Mouse (Mus musculus) granulocyte monocyte progenitor cell, adult 5-6 weeks (primary cell): ENCODE data around the gene Scn1b. TPM values are rescaled to one million over a fixed set of nuclear protein-coding genes. Genes with fewer than 3 reads are reported as not detected.

Experiments used
- ATAC-seq: replicated peaks from 2 replicates; pipeline ENCODE4 v1.8.0; 2016; ENCODE audit warnings: mild to moderate bottlenecking, moderate TSS enrichment, inconsistent platforms; ENCODE audit not compliant: poor library complexity, severe bottlenecking
- total RNA-seq, 2 experiments: library from RNA; stranded (forward) in 1 of 2; stranded (reverse) in 1 of 2; fragments of 200-712, 200-1000 nt in 1 of 2; fragments of >200 nt in 1 of 2; fragmentation: Nextera tagmentation in 1 of 2; gene quantifications; 2 replicates each; pipeline ENCODE4 v1.2.3; 2014 to 2017

Scn1b gene
- total RNA-seq, 2 experiments from 2014 or later: not detected

DNA sequence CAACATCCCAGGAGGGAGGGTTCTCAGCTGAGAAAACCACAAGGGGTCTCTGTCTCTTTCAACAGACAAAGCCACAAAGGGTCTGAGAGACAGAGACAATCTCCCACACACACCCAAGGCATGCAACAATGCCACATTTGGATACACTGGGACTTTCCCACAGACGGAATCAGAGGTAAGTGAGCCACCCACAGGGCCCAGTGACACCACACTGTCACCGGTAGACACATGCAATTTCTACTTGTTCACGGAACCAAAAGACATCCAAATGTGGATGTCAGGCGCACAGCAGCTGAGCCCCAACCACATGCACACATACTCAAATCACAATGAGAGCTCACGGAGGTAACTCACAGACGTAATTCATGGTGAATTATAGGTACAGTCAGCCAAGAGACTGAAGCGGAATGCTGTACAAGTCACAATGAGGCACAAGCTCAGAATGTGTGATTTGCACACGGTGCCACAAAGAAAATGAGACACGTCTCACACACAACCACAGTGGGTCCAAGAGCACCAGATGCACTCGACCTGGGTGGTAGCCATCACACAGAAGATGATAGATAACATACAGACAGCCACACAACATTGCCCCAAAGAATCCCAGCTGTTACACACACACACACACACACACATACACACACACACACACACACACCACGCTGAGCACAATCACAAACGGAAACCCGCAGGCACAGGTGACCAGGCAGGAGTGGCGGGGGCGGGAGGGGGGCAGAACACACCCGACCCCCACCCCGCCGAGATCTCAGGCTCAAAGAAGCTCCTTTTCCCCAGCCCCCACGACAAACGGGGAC is 23.2 kb upstream of the Scn1b start:
- peak; percentile 15 for ATAC-seq

DNA sequence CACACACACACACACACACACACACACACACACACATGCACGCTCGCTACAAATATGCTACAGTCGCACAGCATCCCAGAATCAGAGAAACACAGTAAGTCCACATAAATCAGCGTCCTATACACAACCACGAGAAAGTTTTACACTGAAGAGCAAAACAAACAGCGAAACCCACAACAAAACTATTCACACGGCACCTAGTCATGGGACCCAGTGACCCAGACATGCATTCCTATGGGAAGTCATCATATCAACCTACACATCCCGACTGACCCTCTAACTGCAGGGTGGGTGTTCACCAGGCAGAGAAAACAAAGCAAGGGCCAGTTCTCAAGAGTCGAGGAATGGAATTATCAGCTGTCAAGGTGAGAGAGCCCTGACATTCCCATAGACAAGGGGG is 22.5 kb upstream of the Scn1b start:
- no peak for ATAC-seq

DNA sequence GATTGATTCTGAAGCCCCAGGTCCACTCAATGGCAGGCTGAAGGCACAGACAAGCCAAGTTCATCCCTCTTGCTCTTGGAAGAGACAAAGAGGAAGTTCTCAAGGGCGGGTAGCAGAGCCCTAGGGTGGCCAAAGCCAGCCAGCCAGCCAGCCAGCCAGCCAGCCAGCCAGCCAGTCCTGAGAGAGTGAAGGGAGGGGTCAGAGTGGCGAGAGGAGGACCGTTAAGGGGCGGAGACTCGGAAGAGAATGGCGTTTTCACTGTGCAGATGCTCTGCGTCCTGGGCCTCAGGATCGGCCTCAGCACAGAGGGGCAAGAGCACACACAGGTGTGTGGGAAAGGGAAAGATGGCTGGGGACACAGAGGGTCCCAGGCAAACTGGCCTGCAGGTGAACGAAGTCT is 22.0 kb upstream of the Scn1b start:
- ATAC-seq: peak; percentile 67

DNA sequence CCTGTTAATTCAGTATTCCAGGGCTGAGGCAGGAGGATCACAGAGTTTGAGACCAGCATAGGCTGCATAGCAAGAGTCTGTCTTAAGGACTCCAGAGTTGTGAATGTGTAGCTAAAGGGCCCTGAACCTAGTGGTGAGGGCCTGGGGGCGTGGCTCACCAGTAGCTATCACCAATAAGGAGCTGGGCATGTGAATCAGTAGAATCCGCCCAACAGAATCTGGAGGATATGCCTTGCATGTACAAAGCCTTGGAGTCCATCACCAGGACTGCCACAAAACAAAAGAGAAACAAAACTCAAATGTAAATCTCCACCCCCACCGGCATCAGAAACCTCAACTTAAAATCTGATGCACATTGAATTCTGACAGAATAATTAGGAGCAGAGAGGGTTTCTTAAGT is 21.3 kb upstream of the Scn1b start:
- no peak for ATAC-seq

DNA sequence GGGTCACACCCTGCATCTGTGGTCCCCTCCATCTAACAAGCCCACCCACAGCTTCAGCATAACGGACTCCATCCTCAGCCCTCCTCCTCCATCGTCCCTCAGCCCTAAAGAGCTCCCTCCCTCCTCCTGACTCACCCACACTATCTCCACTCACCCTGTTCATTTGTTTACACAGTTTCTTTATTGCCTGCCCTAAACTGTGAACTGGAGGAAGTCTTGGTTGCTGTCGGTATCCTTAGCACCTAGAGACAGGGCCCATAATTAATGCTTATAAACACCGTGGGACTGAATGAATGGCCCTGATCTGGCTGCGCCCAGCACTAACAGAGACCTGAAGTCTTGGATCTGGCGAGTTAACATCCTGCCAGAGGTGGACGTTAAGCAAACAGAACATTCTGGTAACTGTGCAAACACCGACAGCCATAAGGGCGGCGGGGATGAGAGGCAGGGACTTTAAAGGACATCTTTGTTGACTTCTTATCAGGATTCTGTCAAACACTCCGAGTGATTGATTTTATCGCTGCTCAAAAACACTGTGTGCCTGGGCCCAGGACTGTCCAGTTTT is 18.9 kb upstream of the Scn1b start:
- ATAC-seq: no peak

DNA sequence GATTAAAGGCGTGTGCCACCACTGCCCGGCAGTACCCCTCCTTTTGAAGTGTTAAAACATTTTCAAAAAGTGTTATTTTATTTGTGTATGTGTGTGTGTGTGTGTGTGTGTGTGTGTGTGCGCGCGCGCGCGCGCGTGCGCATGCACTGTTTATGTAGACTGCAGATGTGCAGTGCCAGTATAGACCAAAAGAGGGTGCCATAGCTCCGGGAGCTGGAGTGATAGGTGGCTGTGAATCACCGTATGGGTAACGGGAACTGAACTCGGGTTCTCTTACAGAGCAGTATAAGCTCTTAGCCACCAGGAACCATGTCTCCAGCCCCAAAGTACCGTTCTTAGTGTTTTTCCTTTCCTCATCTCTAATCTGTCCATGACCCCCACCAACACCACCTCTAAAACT is 18.1 kb upstream of the Scn1b start:
- no peak for ATAC-seq

DNA sequence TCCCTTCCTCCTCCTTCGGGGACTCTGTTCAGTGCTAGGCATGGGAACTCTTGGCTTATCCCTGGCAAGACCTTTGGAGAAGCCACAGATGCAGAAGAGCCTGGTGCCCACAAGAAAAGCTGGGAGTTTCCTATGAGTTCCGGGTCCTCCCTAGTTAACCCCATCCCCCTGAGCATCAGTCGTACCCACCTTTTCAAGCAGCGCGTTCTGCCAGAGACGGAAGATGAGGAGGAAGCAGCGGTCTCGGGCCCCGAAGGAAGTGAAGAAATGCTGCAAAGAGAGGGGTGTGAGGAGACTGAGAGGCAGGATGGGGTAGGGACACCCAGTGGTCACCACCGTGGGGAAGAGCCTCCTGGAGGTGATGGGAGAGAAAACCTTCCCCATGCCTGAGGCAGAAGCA is 14.1 kb upstream of the Scn1b start:
- ATAC-seq: no peak

DNA sequence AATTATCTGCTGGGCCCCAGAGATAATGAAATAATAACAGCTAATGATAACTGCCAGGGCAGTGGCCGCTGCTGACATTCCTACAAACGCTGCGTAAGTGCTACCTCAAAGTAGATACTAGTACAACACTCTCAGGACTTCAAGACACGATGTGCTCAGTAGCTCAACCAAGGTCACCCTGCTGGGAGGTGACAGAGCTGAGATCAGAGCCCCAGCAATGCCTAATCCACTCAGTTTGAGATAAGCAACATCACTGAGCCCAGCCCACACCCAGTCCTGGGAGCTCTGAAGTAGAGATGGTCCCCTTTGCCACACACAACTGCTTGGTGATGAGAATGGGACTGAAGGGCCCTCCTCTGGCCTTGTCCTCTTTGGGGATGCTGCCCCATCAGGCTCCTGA is 13.5 kb upstream of the Scn1b start:
- no peak for ATAC-seq

DNA sequence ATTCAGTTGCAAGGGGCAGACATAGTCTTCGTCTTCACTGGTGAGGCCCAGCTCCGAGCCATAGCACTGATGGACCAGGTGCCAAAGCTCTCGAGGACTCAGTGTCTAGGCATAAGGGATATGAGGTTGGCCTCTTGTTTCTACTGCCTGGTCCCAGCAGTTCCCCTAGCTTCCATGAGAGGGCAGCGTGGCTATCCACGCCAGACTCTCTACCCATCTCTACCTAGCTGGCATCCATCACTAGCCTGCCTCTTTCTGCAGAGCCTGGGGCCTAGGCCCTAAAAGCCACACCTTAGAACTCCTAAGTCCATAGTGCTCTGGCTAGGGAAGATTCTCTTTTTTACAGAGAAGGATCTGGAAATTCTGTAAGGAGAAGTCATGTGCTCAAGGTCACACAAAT is 13.0 kb upstream of the Scn1b start:
- peak; percentile 84 for ATAC-seq

DNA sequence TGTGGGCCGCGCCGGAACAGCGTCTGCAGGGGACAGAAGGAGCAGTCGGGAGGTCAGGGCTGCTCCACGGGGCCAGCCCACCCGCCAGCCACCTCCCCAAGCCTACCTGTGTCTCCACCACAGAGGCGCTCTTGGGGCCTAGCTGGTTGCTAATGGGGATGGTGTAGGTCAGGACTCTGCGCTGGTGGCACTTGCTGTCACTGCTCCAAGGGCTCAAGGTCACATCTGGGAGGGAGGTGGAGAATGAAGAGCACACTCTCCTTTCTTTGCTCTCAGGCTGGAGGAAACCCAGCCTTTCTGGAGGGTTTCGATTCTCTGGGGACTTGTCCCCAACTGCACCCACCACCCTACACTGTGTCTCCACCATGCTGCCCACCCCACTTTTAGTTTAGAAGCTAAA is 8.9 kb upstream of the Scn1b start:
- ATAC-seq: no peak

DNA sequence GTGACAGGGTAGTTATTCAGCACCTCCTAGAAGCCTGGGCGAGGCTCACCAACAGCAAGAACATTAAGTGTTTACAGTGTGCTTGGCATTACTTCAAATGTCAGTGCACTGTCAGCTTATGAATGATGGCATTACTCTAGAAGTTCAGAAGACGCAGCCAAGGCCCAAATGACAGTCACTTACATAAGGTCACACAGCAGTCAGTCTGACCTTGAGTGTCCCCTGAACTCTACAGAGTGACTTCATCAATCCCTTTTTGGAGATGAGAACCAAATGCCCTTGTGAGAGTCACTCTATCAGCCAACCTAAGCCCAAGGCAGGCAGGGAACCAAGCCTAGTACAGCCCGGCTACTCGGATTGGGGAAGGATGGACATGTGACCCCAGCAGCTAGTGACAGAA is 5.1 kb upstream of the Scn1b start:
- no peak for ATAC-seq

DNA sequence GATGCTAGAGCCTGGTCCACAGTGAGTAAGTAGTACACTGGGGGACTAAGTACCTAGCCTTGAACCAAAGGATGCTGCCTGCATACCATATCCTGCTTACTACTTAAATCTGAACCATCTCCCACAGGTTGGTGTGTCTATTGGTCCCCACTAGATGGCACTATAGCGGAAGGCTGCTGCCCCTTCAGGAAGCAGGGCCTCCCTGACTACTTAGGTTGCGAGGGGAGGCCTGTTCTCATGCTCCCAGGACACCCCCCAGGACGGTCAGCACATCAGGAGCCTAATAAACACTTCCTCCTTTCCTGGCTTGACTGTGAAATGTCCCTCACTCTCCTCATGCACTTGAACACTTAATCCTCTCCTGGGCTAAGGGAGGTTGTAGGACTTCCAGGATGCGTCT is 4.0 kb upstream of the Scn1b start:
- peak; percentile 83 for ATAC-seq

DNA sequence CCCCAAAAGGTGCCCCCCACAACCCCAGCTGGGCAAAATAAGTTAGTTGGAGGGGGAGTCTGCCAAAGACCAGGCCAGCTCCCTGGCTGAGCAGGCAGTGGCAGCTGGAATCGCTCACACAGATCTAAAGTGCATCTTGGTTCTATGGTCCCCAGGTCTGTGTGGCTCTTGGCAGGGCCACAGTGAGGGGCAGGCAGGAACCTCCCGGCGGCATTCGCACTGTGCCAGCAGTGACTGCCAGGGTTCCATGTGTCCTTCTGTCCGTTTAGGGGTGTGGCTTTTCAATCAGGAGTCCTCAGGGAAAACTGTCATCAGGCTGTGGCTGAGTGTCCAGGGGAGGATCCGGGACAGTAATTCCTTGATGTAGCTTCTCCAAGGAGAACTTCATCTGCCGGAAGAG is 3.4 kb upstream of the Scn1b start:
- no peak for ATAC-seq

DNA sequence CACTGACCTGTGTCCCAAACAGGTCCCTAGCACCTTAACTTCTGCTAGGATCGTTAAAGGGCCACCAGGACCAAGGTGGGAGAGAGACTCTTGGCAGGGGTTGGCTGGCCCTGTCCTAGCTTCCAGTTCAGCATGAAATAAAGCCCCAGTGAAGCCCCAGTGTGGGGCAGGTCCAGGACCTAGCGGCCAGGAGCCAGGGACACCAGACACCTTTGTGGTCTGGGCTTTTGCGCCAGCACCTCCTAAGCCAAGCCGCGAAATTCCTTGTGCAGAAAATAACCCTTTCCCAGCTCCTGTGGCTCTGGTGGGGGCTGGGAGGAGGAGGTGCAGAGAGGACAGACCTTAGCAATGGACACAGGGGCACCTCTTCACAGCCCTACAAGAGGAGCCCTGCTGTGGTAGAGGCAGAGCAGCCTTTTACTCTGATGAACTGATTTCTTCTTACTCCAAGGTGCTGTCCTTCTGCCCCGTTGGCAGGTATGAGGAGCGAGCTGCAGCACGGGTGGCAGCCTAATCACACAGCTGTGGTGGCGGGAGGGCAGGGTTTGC is 1.4 kb upstream of the Scn1b start:
- no peak for ATAC-seq

DNA sequence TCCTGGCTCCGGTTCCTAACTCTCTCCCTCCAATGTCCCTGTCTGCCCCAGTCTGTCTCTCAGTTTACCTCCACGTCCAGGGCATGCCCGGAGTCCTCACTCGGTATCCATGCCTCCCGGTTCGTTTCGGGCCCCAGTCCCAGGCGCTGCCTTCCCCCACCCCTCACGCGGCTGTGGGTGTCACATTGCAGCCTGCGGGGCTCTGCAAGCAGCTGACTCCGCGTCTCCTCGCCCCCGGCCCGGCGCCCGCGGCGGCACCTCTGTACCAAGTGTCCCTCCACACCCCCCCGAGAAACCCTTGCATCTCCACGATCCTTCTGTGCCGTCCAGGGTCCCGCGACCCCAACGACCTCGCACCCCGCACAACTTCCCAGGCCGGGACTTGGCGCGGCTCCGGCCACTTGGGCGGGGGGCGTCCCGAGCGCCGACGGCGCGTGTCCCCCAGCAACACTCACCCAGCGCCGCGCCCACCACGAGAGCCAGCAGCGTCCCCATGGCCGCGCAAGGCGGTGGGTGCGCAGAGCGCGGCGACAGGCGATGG is 522 bp downstream of the Scn1b start:
- no peak for ATAC-seq

DNA sequence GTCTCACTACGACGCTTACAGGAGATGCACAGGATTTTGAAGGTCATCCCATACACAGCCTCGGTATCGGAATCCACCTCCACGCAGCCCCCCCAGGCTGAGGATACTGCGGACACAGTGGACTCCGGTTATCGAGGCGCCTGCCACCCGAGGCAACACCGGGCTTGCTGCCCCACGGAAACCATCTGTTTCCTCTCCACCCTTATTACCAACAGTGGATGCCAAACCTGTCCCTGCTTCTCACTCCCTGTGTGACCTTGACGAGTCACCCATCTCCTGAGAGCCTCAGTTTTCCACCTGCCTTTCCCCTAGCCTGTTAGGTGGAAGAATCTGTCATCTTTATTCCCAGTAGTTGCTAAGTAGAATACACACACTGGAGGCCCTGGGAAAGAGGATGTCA is 1.7 kb downstream of the Scn1b start:
- peak; percentile 27; the same call in 1 of the 2 replicates for ATAC-seq

DNA sequence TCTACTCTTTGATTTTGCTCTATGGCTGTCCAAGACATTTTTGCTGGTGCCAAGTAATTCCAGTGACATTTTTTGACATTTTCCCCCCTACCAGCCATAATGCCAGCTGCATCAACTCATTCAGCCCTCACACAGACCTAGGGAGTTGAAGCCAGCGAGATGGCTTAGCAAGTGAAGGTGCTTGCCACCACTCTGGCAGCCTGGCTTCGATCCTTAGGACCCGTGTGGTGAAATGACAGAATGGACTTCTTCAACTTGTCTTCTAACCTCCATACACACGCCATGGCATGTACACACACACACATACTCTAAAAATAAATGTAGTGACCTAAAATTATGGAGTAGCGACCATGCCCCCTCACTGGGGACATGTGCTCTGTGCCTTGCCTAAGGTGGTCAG is 2.4 kb downstream of the Scn1b start:
- no peak for ATAC-seq

DNA sequence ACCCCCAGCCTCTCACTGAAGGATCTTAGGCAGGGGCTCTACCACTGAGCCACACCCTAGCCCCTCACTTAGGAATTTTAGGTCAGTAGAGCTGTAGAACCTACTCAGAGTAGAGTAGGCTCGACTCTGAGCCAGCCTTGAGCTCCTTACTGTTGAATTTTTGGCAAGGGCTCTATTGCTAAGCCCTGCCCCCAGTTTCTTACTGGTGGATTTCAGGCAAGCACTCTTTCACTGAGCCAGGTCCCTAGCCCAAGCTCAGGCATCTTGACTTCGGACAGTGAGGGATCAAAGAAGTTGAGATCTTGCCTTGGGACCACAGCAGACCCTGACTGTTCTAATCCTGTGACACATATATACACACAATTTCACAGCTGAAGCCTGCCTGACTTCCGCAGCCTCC is 3.1 kb downstream of the Scn1b start:
- ATAC-seq: no peak

DNA sequence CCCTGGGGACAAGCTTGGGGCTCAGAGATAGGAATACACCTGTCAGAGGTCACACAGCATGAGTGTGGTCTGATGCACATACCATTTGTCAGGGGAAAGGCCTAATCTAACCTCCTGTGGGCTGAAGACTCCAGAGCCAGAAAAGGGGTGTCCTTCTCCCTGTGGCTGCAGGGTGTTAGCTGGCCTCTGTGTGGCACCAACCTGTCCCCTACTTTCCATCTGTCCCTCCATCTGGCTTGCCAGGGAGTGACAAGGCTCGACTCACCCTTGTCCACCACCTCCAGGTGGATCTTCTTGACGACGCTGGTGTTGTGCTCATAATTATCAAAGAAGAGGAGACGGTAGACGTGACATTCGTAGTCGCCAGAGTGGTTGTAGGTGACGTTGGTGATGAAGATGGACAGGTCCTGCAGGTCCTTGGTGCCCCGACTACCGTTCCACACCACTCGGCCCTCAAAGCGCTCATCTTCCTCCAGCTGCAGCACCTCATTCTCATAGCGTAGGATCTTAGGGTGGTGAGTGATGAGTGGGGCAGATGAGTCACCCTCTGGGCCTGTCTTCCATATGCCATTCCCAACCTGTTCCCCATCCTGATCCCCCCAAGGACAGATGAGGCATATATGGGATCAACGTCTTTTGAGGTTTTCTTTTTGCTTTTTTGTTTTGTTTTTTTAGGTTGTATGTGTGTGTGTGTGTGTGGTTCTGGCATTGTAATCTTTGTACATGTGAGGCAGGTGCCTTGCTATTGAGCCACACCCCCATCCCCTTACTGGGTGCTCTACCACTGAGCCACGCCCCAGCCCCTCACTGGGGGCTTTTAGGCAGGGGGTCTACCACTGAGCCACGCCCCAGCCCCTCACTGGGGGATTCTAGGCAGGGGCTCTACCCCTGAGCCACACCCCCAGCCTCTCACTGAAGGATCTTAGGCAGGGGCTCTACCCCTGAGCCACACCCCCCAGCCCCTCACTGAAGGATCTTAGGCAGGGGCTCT is 3.9 kb downstream of the Scn1b start:
- ATAC-seq: no peak

DNA sequence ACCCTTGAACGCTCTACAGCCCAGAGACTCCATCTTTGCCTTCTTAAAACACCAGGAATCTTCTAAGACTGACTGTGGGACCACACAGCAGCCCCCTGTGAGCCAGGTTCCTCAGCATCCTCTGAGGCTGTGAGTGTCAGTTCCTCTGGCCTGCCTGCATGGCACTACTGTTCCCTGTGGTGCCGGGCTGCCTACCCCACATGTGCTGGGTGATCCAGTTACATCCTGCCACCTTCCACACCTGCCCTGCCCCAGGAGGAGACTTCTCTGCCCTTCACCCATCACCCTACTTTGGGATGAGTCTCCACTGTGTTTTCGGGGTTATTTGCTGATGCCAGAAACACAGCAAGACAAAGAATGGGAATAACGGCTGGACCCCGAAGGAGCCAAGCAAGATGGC is 7.2 kb downstream of the Scn1b start:
- ATAC-seq: no peak

DNA sequence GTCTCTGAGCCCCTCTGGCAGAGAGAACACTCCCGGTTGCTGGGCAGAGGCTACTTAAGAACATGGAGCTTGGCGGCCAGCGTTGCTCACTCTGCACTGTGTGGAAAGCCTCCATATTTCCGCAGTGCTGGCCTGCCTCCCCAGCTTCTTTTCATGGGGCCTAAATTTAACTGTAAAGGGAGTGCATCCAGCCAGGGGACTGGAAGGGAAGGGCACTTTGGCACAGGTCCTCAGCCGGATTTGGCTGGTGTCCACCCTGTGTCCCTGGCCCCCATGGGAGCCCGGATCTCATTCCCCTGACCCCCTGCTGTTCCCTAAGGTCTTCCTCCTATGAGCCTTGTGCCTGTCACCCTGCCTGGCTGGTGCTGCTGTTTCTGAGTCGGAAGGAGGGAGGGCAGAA is 8.3 kb downstream of the Scn1b start:
- ATAC-seq: no peak
